Mouse (Mus musculus) left cerebral cortex, postnatal 4 days (tissue): ENCODE results near the gene Adh5. TPM values are rescaled to one million over a fixed set of nuclear protein-coding genes. Genes with fewer than 3 reads are reported as not detected.

Experiments used
- DNase-seq: peaks from one replicate; pipeline ENCODE4 v3.0.0-alpha.2; 2022
- intact Hi-C: fragments of 180-260 bp; cut with DNase I; formaldehyde crosslinking; loops from one replicate; pipeline ENCODE4 v1.15.1; 2025
- total RNA-seq, 2 experiments: library from RNA; stranded (reverse); gene quantifications; 2 replicates each; pipeline ENCODE4 v1.2.3; 2021

The Adh5 gene
- total RNA-seq, 2 experiments from 2014 or later, result 120 to 122 TPM

- DNase-seq, result no peak
- intact Hi-C loops, result no loop called here
These were observed 57.2 kb downstream of the Adh5 start for GRCm38 (mm10) chr3:138499854-138500740.

- DNase-seq, result no peak
- intact Hi-C loops, result no loop called here
These were observed 60.9 kb downstream of the Adh5 start for GRCm38 (mm10) chr3:138503754-138504153.

Other genes starting within 250 kb of the Adh5 start
- gene 4930579F01Rik, start 249.3 kb upstream of the Adh5 start, total RNA-seq, result not detected
- gene Adh7, start 225.3 kb upstream of the Adh5 start, total RNA-seq, result under 1 TPM in 1 of 2 experiments, not detected in 1; 0.85 TPM
- gene Adh1, start 182.1 kb upstream of the Adh5 start, total RNA-seq, result 1 to 10 TPM; 2.0 to 2.3 TPM
- gene Adh6a, start 129.8 kb upstream of the Adh5 start, total RNA-seq, result not detected
- gene Adh6b, start 101.3 kb upstream of the Adh5 start, total RNA-seq, result under 1 TPM in 1 of 2 experiments, not detected in 1; 0.26 TPM
- gene Adh4, start 27.6 kb upstream of the Adh5 start, total RNA-seq, result not detected
- 10 to 100 TPM; 62.7 to 64.6 TPM for gene Metap1, start 46.4 kb downstream of the Adh5 start, total RNA-seq
- gene Eif4e, start 83.1 kb downstream of the Adh5 start, total RNA-seq, result 100 to 1,000 TPM; 174 to 192 TPM